Comparison of ENCODE assay signal across 26 mouse cellular contexts in the genomic region with DNA sequence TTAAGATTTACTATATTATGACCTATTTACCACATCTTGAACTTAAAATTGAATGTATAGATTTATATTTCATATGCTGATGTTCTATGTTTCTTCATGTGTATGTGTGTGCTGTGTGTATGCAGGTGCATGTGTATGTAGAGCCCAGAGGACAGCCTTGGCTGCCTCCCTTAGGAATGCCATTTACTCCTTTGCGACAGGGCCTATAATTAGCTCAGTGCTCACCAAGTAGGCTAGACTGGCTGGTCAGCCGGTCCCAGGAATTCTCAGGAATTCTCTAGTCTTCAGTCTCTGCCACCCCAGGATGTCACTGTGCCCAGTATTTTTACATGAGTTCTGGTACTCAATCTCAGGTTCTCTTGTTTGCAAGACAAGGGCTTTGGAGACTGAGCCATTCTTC. TPM values are rescaled to one million over a fixed set of nuclear protein-coding genes. Genes with fewer than 3 reads are reported as not detected.
"Had no signal": no experiment of that assay in that cellular context is flagged by ENCODE, and none has a peak within 500 bp of the region (broad histone marks: within the 10 kb centered on the region; RNA-seq: fewer than 3 reads in every experiment).

No protein-coding gene starts in this region.

- H3K27me3 ChIP-seq: hindbrain, embryonic 13.5 days; hindbrain, embryonic 15.5 days; kidney, embryonic 15.5 days; limb, embryonic 13.5 days; limb, embryonic 15.5 days; liver, embryonic 12.5 days had no signal

- H3K9me3 ChIP-seq: hindbrain, embryonic 13.5 days; hindbrain, embryonic 15.5 days; kidney, embryonic 15.5 days; limb, embryonic 15.5 days had no signal

- ATAC-seq: forebrain, postnatal 0 days; hindbrain, postnatal 0 days; intestine, embryonic 16.5 days; liver, embryonic 12.5 days had no signal

- H3K4me2 ChIP-seq: heart, embryonic 11.5 days; hindbrain, embryonic 13.5 days; hindbrain, embryonic 15.5 days; kidney, embryonic 15.5 days; limb, embryonic 13.5 days; limb, embryonic 15.5 days; liver, embryonic 12.5 days had no signal

- H3K4me3 ChIP-seq: hindbrain, embryonic 13.5 days; hindbrain, embryonic 15.5 days; kidney, embryonic 15.5 days; limb, embryonic 13.5 days; limb, embryonic 15.5 days; liver, embryonic 12.5 days had no signal

- H3K4me1 ChIP-seq: hindbrain, embryonic 13.5 days; hindbrain, embryonic 15.5 days; kidney, embryonic 15.5 days; limb, embryonic 13.5 days; limb, embryonic 15.5 days; liver, embryonic 12.5 days had no signal

- H3K9ac ChIP-seq: forebrain, postnatal 0 days; hindbrain, embryonic 13.5 days; hindbrain, embryonic 15.5 days; kidney, embryonic 15.5 days; limb, embryonic 13.5 days; limb, embryonic 15.5 days; liver, embryonic 12.5 days; liver, embryonic 14.5 days had no signal

- DNase-seq: forebrain, postnatal 0 days; gastrocnemius, postnatal 10 days; heart, adult 11 months; heart, postnatal 10 days; heart, postnatal 36 days; kidney, adult 11 months; kidney, adult 2 months; kidney, adult 9 months; kidney, postnatal 14 days; kidney, postnatal 36 days; layer of hippocampus, adult 9-11 months; layer of hippocampus, postnatal 36 days; left cerebral cortex, postnatal 4 days; lung, adult 18-20 months had no signal

- H3K36me3 ChIP-seq: hindbrain, embryonic 13.5 days; hindbrain, embryonic 15.5 days; kidney, embryonic 15.5 days; limb, embryonic 13.5 days; limb, embryonic 15.5 days; liver, embryonic 12.5 days had no signal

- H3K27ac ChIP-seq: hindbrain, embryonic 13.5 days; hindbrain, embryonic 15.5 days; hindbrain, postnatal 0 days; kidney, embryonic 15.5 days; kidney, postnatal 0 days; limb, embryonic 13.5 days; limb, embryonic 15.5 days; liver, embryonic 12.5 days; liver, embryonic 14.5 days had no signal

RNA-seq across cellular contexts. Expression of a gene that starts 13.8 kb away (rescaled TPM):
- total RNA-seq: hematopoietic stem cell, adult 5-6 weeks had no signal
